Mouse (Mus musculus): ENCODE measurements at regions not wholly inside any gene's neighbourhood (a gene's known extent, or its start where the extent isn't known, plus 50 kb on each side); places are given as distances from the start of the nearest gene placed in this dataset.

- Histone ChIP-seq H3K27me3 (replicated peaks) (no peaks in the 10 kb centered on the region), H3K4me2 (ENCODE audit: insufficient read depth, low read depth, poor library complexity, severe bottlenecking) (no peak overlapping the region), H3K4me1 (ENCODE audit: control insufficient read depth in 1 of 2, insufficient read depth in 2 of 2) (peaks cover 12 to 20% of the 10 kb centered on the region in 2 experiments; a peak in 3 of 4 replicates), H3K9me3 (replicated peaks; ENCODE audit: low read length) (no peaks in the 10 kb centered on the region), H3K27ac (ENCODE audit: insufficient read depth, low read depth) (no peak overlapping the region), H3K36me3 (replicated peaks in 1 of 2; ENCODE audit: control insufficient read depth in 1 of 2, insufficient read depth in 1 of 2, low read length in 1 of 2) (no peaks in the 10 kb centered on the region), H3K79me2 (replicated peaks; ENCODE audit: control insufficient read depth, extremely low read depth, insufficient read depth, poor library complexity, severe bottlenecking) (no peaks in the 10 kb centered on the region), H3K4me3 (replicated peaks in 1 of 3; ENCODE audit: low read depth in 2 of 3, low read length in 2 of 3, poor library complexity in 1 of 3) (no peak overlapping the region), H3K9ac (ENCODE audit: insufficient read depth, low read depth) (no peak overlapping the region)
- dilution Hi-C loops (cut with MboI; ENCODE audit: extremely low pct_ligation_motif_present, extremely low pct_unique_long_range_greater_than_20kb, low sequenced_read_pairs) = no loop called here
- DNase-seq (ENCODE audit: extremely low read depth) = no peak
- TF ChIP-seq BHLHE40 (IDR thresholded peaks at IDR 0.05; ENCODE audit: low read depth, low read length) = no peak
- TF ChIP-seq CHD2 (IDR thresholded peaks at IDR 0.05; ENCODE audit: low read length) = no peak
- no peak for TF ChIP-seq ETS1 (conservative IDR thresholded peaks at IDR 0.05; ENCODE audit: low read depth, low read length)
- no peak for TF ChIP-seq ZKSCAN1 (IDR thresholded peaks at IDR 0.05; ENCODE audit: borderline replicate concordance, low read depth, low read length)
- no peak for TF ChIP-seq PAX5 (IDR thresholded peaks at IDR 0.05; ENCODE audit: low read length)
- no peak for TF ChIP-seq MYC (IDR thresholded peaks at IDR 0.05; ENCODE audit: low read depth, low read length)
- TF ChIP-seq KAT2A (IDR thresholded peaks at IDR 0.05; ENCODE audit: insufficient replicate concordance, low read length) = no peak
- no peak for TF ChIP-seq JUND (conservative IDR thresholded peaks at IDR 0.05; ENCODE audit: low read depth, low read length)
- TF ChIP-seq UBTF (IDR thresholded peaks at IDR 0.05; ENCODE audit: low read depth, low read length) = no peak
- no peak for TF ChIP-seq E2F4 (IDR thresholded peaks at IDR 0.05; ENCODE audit: insufficient replicate concordance, low read depth, low read length)
- TF ChIP-seq MXI1 (IDR thresholded peaks at IDR 0.05; ENCODE audit: low read depth, low read length) = no peak
- TF ChIP-seq ZNF384 (IDR thresholded peaks at IDR 0.05; ENCODE audit: low read depth, low read length) = no peak
- TF ChIP-seq CTCF (conservative IDR thresholded peaks at IDR 0.05 in 1 of 2, IDR thresholded peaks at IDR 0.05 in 1 of 2; ENCODE audit: low read depth in 2 of 2, low read length in 2 of 2) = no peak
- no peak for TF ChIP-seq USF1 (IDR thresholded peaks at IDR 0.05; ENCODE audit: low read depth, low read length)
- TF ChIP-seq JUN (IDR thresholded peaks at IDR 0.05; ENCODE audit: insufficient read depth, low read depth, low read length) = no peak
- no peak for TF ChIP-seq RCOR1 (conservative IDR thresholded peaks at IDR 0.05; ENCODE audit: low read depth, low read length)
- no peak for TF ChIP-seq SMC3 (IDR thresholded peaks at IDR 0.05; ENCODE audit: low read depth, low read length)
- no peak for TF ChIP-seq NRF1 (IDR thresholded peaks at IDR 0.05; ENCODE audit: low read depth, low read length)
- no peak for TF ChIP-seq TCF12 (IDR thresholded peaks at IDR 0.05; ENCODE audit: low read depth, low read length)
- TF ChIP-seq GABPA (IDR thresholded peaks at IDR 0.05; ENCODE audit: insufficient replicate concordance, low read depth, low read length) = no peak
- in situ Hi-C loops (cut with MboI; ENCODE audit: low pct_ligation_motif_present, low pct_unique_long_range_greater_than_20kb, low sequenced_read_pairs) = no loop called here
Measured at GRCm38 (mm10) chr15:67284941-67285340, 784.2 kb upstream of the Lrrc6 start.

- H3K4me3 ChIP-seq (replicated peaks in 1 of 3; ENCODE audit: low read depth in 2 of 3, low read length in 2 of 3, poor library complexity in 1 of 3) = no peak overlapping the region
- dilution Hi-C loops (cut with MboI; ENCODE audit: extremely low pct_ligation_motif_present, extremely low pct_unique_long_range_greater_than_20kb, low sequenced_read_pairs) = no loop called here
- H3K9ac ChIP-seq (ENCODE audit: insufficient read depth, low read depth) = no peak overlapping the region
- no peaks in the 10 kb centered on the region for H3K27me3 ChIP-seq (replicated peaks)
- no peak for DNase-seq (ENCODE audit: extremely low read depth)
- H3K9me3 ChIP-seq (replicated peaks; ENCODE audit: low read length) = no peaks in the 10 kb centered on the region
- H3K4me1 ChIP-seq (ENCODE audit: control insufficient read depth in 1 of 2, insufficient read depth in 2 of 2) = peaks cover 5 to 6% of the 10 kb centered on the region in 2 experiments; a peak in 2 of 4 replicates
- no peak overlapping the region for H3K4me2 ChIP-seq (ENCODE audit: insufficient read depth, low read depth, poor library complexity, severe bottlenecking)
- no peak overlapping the region for H3K27ac ChIP-seq (ENCODE audit: insufficient read depth, low read depth)
- H3K36me3 ChIP-seq (replicated peaks in 1 of 2; ENCODE audit: control insufficient read depth in 1 of 2, insufficient read depth in 1 of 2, low read length in 1 of 2) = no peaks in the 10 kb centered on the region
- in situ Hi-C loops (cut with MboI; ENCODE audit: low pct_ligation_motif_present, low pct_unique_long_range_greater_than_20kb, low sequenced_read_pairs) = no loop called here
- no peaks in the 10 kb centered on the region for H3K79me2 ChIP-seq (replicated peaks; ENCODE audit: control insufficient read depth, extremely low read depth, insufficient read depth, poor library complexity, severe bottlenecking)
- no peak for TF ChIP-seq CTCF (conservative IDR thresholded peaks at IDR 0.05 in 1 of 2, IDR thresholded peaks at IDR 0.05 in 1 of 2; ENCODE audit: low read depth in 2 of 2, low read length in 2 of 2)
- TF ChIP-seq JUND (conservative IDR thresholded peaks at IDR 0.05; ENCODE audit: low read depth, low read length) = peak; percentile 57; the same call in 1 of the 2 replicates
- TF ChIP-seq PAX5 (IDR thresholded peaks at IDR 0.05; ENCODE audit: low read length) = no peak
- no peak for TF ChIP-seq SIN3A (IDR thresholded peaks at IDR 0.05; ENCODE audit: low read length)
- no peak for TF ChIP-seq KAT2A (IDR thresholded peaks at IDR 0.05; ENCODE audit: insufficient replicate concordance, low read length)
- no peak for TF ChIP-seq MEF2A (IDR thresholded peaks at IDR 0.05; ENCODE audit: borderline replicate concordance, low read depth, low read length)
- peak; percentile 72 for TF ChIP-seq EP300 (IDR thresholded peaks at IDR 0.05; ENCODE audit: low read length)
- no peak for TF ChIP-seq HCFC1 (IDR thresholded peaks at IDR 0.05; ENCODE audit: low read depth, low read length)
- no peak for TF ChIP-seq NRF1 (IDR thresholded peaks at IDR 0.05; ENCODE audit: low read depth, low read length)
- TF ChIP-seq MAZ (IDR thresholded peaks at IDR 0.05; ENCODE audit: low read depth, low read length) = no peak
- no peak for TF ChIP-seq USF2 (conservative IDR thresholded peaks at IDR 0.05; ENCODE audit: low read depth, low read length)
- no peak for TF ChIP-seq E2F4 (IDR thresholded peaks at IDR 0.05; ENCODE audit: insufficient replicate concordance, low read depth, low read length)
- TF ChIP-seq SMC3 (IDR thresholded peaks at IDR 0.05; ENCODE audit: low read depth, low read length) = no peak
- TF ChIP-seq POLR2AphosphoS2 (IDR thresholded peaks at IDR 0.05; ENCODE audit: low read depth, low read length) = no peak
- no peak for TF ChIP-seq MXI1 (IDR thresholded peaks at IDR 0.05; ENCODE audit: low read depth, low read length)
- no peak for TF ChIP-seq ZC3H11A (IDR thresholded peaks at IDR 0.05; ENCODE audit: low read depth, low read length)
- TF ChIP-seq UBTF (IDR thresholded peaks at IDR 0.05; ENCODE audit: low read depth, low read length) = no peak
- no peak for TF ChIP-seq ZNF384 (IDR thresholded peaks at IDR 0.05; ENCODE audit: low read depth, low read length)
- TF ChIP-seq MYC (IDR thresholded peaks at IDR 0.05; ENCODE audit: low read depth, low read length) = no peak
- peak; percentile 48; the same call in 1 of the 2 replicates for TF ChIP-seq JUN (IDR thresholded peaks at IDR 0.05; ENCODE audit: insufficient read depth, low read depth, low read length)
- TF ChIP-seq ELF1 (IDR thresholded peaks at IDR 0.05; ENCODE audit: low read depth, low read length) = no peak
- TF ChIP-seq USF1 (IDR thresholded peaks at IDR 0.05; ENCODE audit: low read depth, low read length) = no peak
Measured at GRCm38 (mm10) chr15:67283275-67283972, 782.7 kb upstream of the Lrrc6 start.

Data from CH12.LX (cell line).